Mouse (Mus musculus) myocyte (in vitro differentiated cells): ENCODE data around the gene BC025920.

Experiments used
- E2F4 ChIP-seq: IDR thresholded peaks from one replicate; pipeline ENCODE4 v1.6.1; 2011; ENCODE audit warnings: mild to moderate bottlenecking, control low read depth, moderate library complexity; ENCODE audit not compliant: insufficient read depth
- MAX ChIP-seq: IDR thresholded peaks from one replicate; pipeline ENCODE4 v1.6.1; 2011; ENCODE audit warnings: low read depth, mild to moderate bottlenecking, control low read depth
- POLR2A ChIP-seq: IDR thresholded peaks from one replicate; pipeline ENCODE4 v1.6.1; 2011; ENCODE audit warnings: low read depth, mild to moderate bottlenecking, control low read depth, moderate library complexity; ENCODE audit not compliant: insufficient read length
- POLR2AphosphoS2 ChIP-seq: IDR thresholded peaks from one replicate; pipeline ENCODE4 v1.6.1; 2011; ENCODE audit warnings: low read depth, control low read depth; ENCODE audit not compliant: insufficient read length
- USF1 ChIP-seq: IDR thresholded peaks from one replicate; pipeline ENCODE4 v1.6.1; 2011; ENCODE audit warnings: low read depth, mild to moderate bottlenecking, control low read depth, moderate library complexity

GRCm38 (mm10) chr10:81593935-81594334 lies 12.1 kb upstream of the BC025920 start:
- TF ChIP-seq E2F4 (no peak), MAX (no peak), POLR2A (no peak), USF1 (no peak), POLR2AphosphoS2 (no peak)
